Mouse (Mus musculus) cerebellum, adult 11 months (tissue): ENCODE results near the gene Tent4b.

Source experiments
- DNase-seq: peaks from one replicate; pipeline ENCODE4 v3.0.0; 2022

The Tent4b gene

GRCm38 (mm10) chr8:88307736-88308135 is 108.7 kb downstream of the Tent4b start:
- no peak for DNase-seq
